In genomic region chr5:124629641-124630040, GRCm38 (mm10) we compare ENCODE assay signal across 8 mouse cellular contexts. TPM values are rescaled to one million over a fixed set of nuclear protein-coding genes. Genes with fewer than 3 reads are reported as not detected.
DNase-seq lines count a peak whose midpoint lies in the region; ATAC-seq and TF ChIP-seq lines count a peak whose summit lies in the region.

No protein-coding gene starts in this region.

- no peak for TF ChIP-seq EP300 in liver, postnatal 0 days (IDR thresholded peaks at IDR 0.05; ENCODE audit: low read depth)
- TF ChIP-seq EP300 in stomach, postnatal 0 days (optimal IDR thresholded peaks at IDR 0.05) = no peak

- peak overlapping the region; percentile 91 for H3K4me2 ChIP-seq in intestine, embryonic 14.5 days (ENCODE audit: low read length)
- H3K4me2 ChIP-seq in liver, postnatal 0 days (ENCODE audit: low read depth, low read length) = peak overlapping the region; percentile 84
- peak overlapping the region; percentile 55 for H3K4me2 ChIP-seq in stomach, postnatal 0 days (replicated peaks; ENCODE audit: low read depth)

- peak overlapping the region; percentile 68 for H3K27ac ChIP-seq in left cerebral cortex, adult 2 months
- H3K27ac ChIP-seq in brown adipose tissue, adult 24 weeks (replicated peaks; ENCODE audit: low read depth, low read length) = no peak overlapping the region
- H3K27ac ChIP-seq in intestine, embryonic 14.5 days (ENCODE audit: low read depth) = no peak overlapping the region
- H3K27ac ChIP-seq in liver, postnatal 0 days (ENCODE audit: low read depth) = peak overlapping the region; percentile 69; the same call in 1 of the 2 replicates
- H3K27ac ChIP-seq in stomach, postnatal 0 days (replicated peaks) = peak overlapping the region; percentile 56; the same call in 1 of the 2 replicates

- peaks cover 8% of the 10 kb centered on the region; the same call in 1 of the 2 replicates for H3K36me3 ChIP-seq in intestine, embryonic 14.5 days (ENCODE audit: control insufficient read depth, insufficient read depth, low read length)
- peaks cover 5% of the 10 kb centered on the region for H3K36me3 ChIP-seq in liver, postnatal 0 days (replicated peaks; ENCODE audit: insufficient read depth, low read length)
- peaks cover 3% of the 10 kb centered on the region; the same call in 1 of the 2 replicates for H3K36me3 ChIP-seq in stomach, postnatal 0 days (ENCODE audit: control insufficient read depth, insufficient read depth, low read length)

- TF ChIP-seq CTCF in left cerebral cortex, adult 2 months (IDR thresholded peaks at IDR 0.05) = no peak
- no peak for TF ChIP-seq CTCF in liver, postnatal 0 days (IDR thresholded peaks at IDR 0.05; ENCODE audit: low read depth)
- TF ChIP-seq CTCF in stomach, postnatal 0 days (IDR thresholded peaks at IDR 0.05; ENCODE audit: low read depth) = no peak

- H3K27me3 ChIP-seq in intestine, embryonic 14.5 days (replicated peaks; ENCODE audit: control insufficient read depth, insufficient read depth, low read length) = no peaks in the 10 kb centered on the region
- H3K27me3 ChIP-seq in liver, postnatal 0 days (ENCODE audit: insufficient read depth, low read length) = no peaks in the 10 kb centered on the region
- no peaks in the 10 kb centered on the region for H3K27me3 ChIP-seq in stomach, postnatal 0 days (ENCODE audit: control insufficient read depth, insufficient read depth, low read length)

- H3K4me1 ChIP-seq in brown adipose tissue, adult 24 weeks (ENCODE audit: control insufficient read depth, insufficient read depth, insufficient read length, low read length) = peaks cover 12% of the 10 kb centered on the region
- H3K4me1 ChIP-seq in intestine, embryonic 14.5 days (replicated peaks; ENCODE audit: control insufficient read depth, insufficient read depth, low read length) = peaks cover 17% of the 10 kb centered on the region
- peaks cover 19% of the 10 kb centered on the region for H3K4me1 ChIP-seq in liver, postnatal 0 days (ENCODE audit: insufficient read depth)
- H3K4me1 ChIP-seq in stomach, postnatal 0 days (replicated peaks; ENCODE audit: control insufficient read depth, insufficient read depth) = peaks cover 5% of the 10 kb centered on the region; the same call in 1 of the 2 replicates

- peak overlapping the region; percentile 71 for H3K9ac ChIP-seq in intestine, embryonic 14.5 days (ENCODE audit: low read length)
- peak overlapping the region; percentile 87 for H3K9ac ChIP-seq in liver, postnatal 0 days (replicated peaks)
- H3K9ac ChIP-seq in stomach, postnatal 0 days (ENCODE audit: low read length) = peak overlapping the region; percentile 67

- intact Hi-C loops in left cerebral cortex, adult 2 months (cut with DNase I) = no loop called here
- intact Hi-C loops in left cerebral cortex, postnatal 4 days (cut with DNase I) = no loop called here

- H3K9me3 ChIP-seq in intestine, embryonic 14.5 days (ENCODE audit: control insufficient read depth, low read length) = no peaks in the 10 kb centered on the region
- H3K9me3 ChIP-seq in liver, postnatal 0 days (ENCODE audit: low read length) = no peaks in the 10 kb centered on the region
- H3K9me3 ChIP-seq in stomach, postnatal 0 days (ENCODE audit: control insufficient read depth, low read length) = no peaks in the 10 kb centered on the region

- 15% methylated on average over 11 of the region's 11 CpGs for WGBS in intestine, embryonic 14.5 days
- 8% methylated on average over 11 of the region's 11 CpGs for WGBS in liver, postnatal 0 days (ENCODE audit: insufficient replicate concordance)
- 13% methylated on average over 11 of the region's 11 CpGs for WGBS in stomach, postnatal 0 days

- ATAC-seq in intestine, embryonic 14.5 days (replicated peaks; ENCODE audit: low FRiP score, low TSS enrichment, low read depth) = no peak
- no peak for ATAC-seq in liver, postnatal 0 days
- no peak for ATAC-seq in stomach, postnatal 0 days (ENCODE audit: low FRiP score, low TSS enrichment)

- H3K4me3 ChIP-seq in left cerebral cortex, adult 2 months = peak overlapping the region; percentile 85
- peak overlapping the region; percentile 89 for H3K4me3 ChIP-seq in brown adipose tissue, adult 24 weeks (ENCODE audit: insufficient read depth, low read depth, low read length)
- peak overlapping the region; percentile 81 for H3K4me3 ChIP-seq in intestine, embryonic 14.5 days (ENCODE audit: low read depth, low read length)
- H3K4me3 ChIP-seq in liver, postnatal 0 days (ENCODE audit: low read depth, low read length) = peak overlapping the region; percentile 88
- peak overlapping the region; percentile 55 for H3K4me3 ChIP-seq in stomach, postnatal 0 days (ENCODE audit: low read depth, low read length)

- no peak for DNase-seq in left cerebral cortex, adult 2 months (ENCODE audit: extremely low spot score in 1 of 2, low spot score in 2 of 2)
- DNase-seq in left cerebral cortex, adult 8-10 months (ENCODE audit: low spot score in 2 of 2) = no peak
- no peak for DNase-seq in intestine, embryonic 14.5 days (ENCODE audit: low spot score)
- DNase-seq in liver, postnatal 0 days = no peak
- no peak for DNase-seq in stomach, postnatal 0 days (ENCODE audit: low spot score)
- no peak for DNase-seq in embryo, embryonic 11 days
- DNase-seq in left cerebral cortex, postnatal 4 days = no peak

RNA-seq across cellular contexts. Expression of gene Atp6v0a2, which starts 1.3 kb away (rescaled TPM):
- 10 to 100 TPM; 59.2 to 71.4 TPM for total RNA-seq in left cerebral cortex, adult 2 months (2021)
- 10 to 100 TPM; 55.7 to 63.9 (median 61.6) TPM for total RNA-seq in left cerebral cortex, adult 8-10 months (2022)
- polyA plus RNA-seq in brown adipose tissue, adult 24 weeks (2012; ENCODE audit: insufficient read depth, insufficient read length, missing spikeins) = 26.3 and 29.0 TPM in 2 replicates
- polyA plus RNA-seq in intestine, embryonic 14.5 days (2014; fragmentation: Nextera tagmentation; extraction: Ambion mirVana) = 44.0 and 46.6 TPM in 2 replicates
- 9.6 and 12.4 TPM in 2 replicates for polyA plus RNA-seq in liver, postnatal 0 days (2015; fragmentation: Nextera tagmentation; extraction: Ambion mirVana)
- 27.2 and 29.2 TPM in 2 replicates for polyA plus RNA-seq in stomach, postnatal 0 days (2015; fragmentation: Nextera tagmentation; extraction: Ambion mirVana)
- 10 to 100 TPM; 36.2 to 39.8 TPM for total RNA-seq in left cerebral cortex, postnatal 4 days (2021)

RNA-seq across cellular contexts. Expression of gene Gtf2h3, which starts 50.7 kb away (rescaled TPM):
- 10 to 100 TPM; 26.6 to 28.6 TPM for total RNA-seq in left cerebral cortex, adult 2 months (2021)
- total RNA-seq in left cerebral cortex, adult 8-10 months (2022) = 10 to 100 TPM; 24.3 to 27.5 (median 25.7) TPM
- 26.3 and 29.6 TPM in 2 replicates for polyA plus RNA-seq in brown adipose tissue, adult 24 weeks (2012; ENCODE audit: insufficient read depth, insufficient read length, missing spikeins)
- 75.5 and 84.2 TPM in 2 replicates for polyA plus RNA-seq in intestine, embryonic 14.5 days (2014; fragmentation: Nextera tagmentation; extraction: Ambion mirVana)
- polyA plus RNA-seq in liver, postnatal 0 days (2015; fragmentation: Nextera tagmentation; extraction: Ambion mirVana) = 13.2 and 14.7 TPM in 2 replicates
- 24.9 and 27.6 TPM in 2 replicates for polyA plus RNA-seq in stomach, postnatal 0 days (2015; fragmentation: Nextera tagmentation; extraction: Ambion mirVana)
- 10 to 100 TPM; 36.3 to 37.1 TPM for total RNA-seq in left cerebral cortex, postnatal 4 days (2021)

RNA-seq across cellular contexts. Expression of gene Eif2b1, which starts 50.7 kb away (rescaled TPM):
- 10 to 100 TPM; 35.1 to 37.7 TPM for total RNA-seq in left cerebral cortex, adult 2 months (2021)
- total RNA-seq in left cerebral cortex, adult 8-10 months (2022) = 10 to 100 TPM; 30.2 to 38.8 (median 32.8) TPM
- polyA plus RNA-seq in brown adipose tissue, adult 24 weeks (2012; ENCODE audit: insufficient read depth, insufficient read length, missing spikeins) = 28.3 and 32.1 TPM in 2 replicates
- 99.2 and 99.6 TPM in 2 replicates for polyA plus RNA-seq in intestine, embryonic 14.5 days (2014; fragmentation: Nextera tagmentation; extraction: Ambion mirVana)
- polyA plus RNA-seq in liver, postnatal 0 days (2015; fragmentation: Nextera tagmentation; extraction: Ambion mirVana) = 26.3 and 30.7 TPM in 2 replicates
- 58.8 and 61.2 TPM in 2 replicates for polyA plus RNA-seq in stomach, postnatal 0 days (2015; fragmentation: Nextera tagmentation; extraction: Ambion mirVana)
- 10 to 100 TPM; 44.4 to 46.9 TPM for total RNA-seq in left cerebral cortex, postnatal 4 days (2021)

Comparison
In these comparisons a context has a peak if more than half of its experiments do, and no peak if none do; other contexts are left out.
1. H3K27ac ChIP-seq: peak in left cerebral cortex, adult 2 months (single experiment), liver, postnatal 0 days (single experiment) and stomach, postnatal 0 days (single experiment); none in brown adipose tissue, adult 24 weeks (single experiment) and intestine, embryonic 14.5 days (single experiment).
2. Peak in every context shown above with its lines, with median percentiles within 50 percentile points of each other: H3K4me3 ChIP-seq, H3K4me2 ChIP-seq and H3K9ac ChIP-seq.